Mouse (Mus musculus) testis, adult 2 months (tissue): ENCODE data around the gene C2cd4a.

Source experiments
- CTCF ChIP-seq: fragments of 200-500 bp; IDR thresholded peaks from 2 replicates; pipeline ENCODE4 v1.5.1; 2012; ENCODE audit warnings: low read depth, mild to moderate bottlenecking, inconsistent platforms, low read length, moderate library complexity; ENCODE audit not compliant: control insufficient read depth, insufficient read depth, insufficient replicate concordance
- POLR2A ChIP-seq: fragments of 200-500 bp; IDR thresholded peaks from 2 replicates; pipeline ENCODE4 v1.6.1; 2012; ENCODE audit warnings: low read depth, mild to moderate bottlenecking, inconsistent platforms, low read length, moderate library complexity; ENCODE audit not compliant: control insufficient read depth

DNA sequence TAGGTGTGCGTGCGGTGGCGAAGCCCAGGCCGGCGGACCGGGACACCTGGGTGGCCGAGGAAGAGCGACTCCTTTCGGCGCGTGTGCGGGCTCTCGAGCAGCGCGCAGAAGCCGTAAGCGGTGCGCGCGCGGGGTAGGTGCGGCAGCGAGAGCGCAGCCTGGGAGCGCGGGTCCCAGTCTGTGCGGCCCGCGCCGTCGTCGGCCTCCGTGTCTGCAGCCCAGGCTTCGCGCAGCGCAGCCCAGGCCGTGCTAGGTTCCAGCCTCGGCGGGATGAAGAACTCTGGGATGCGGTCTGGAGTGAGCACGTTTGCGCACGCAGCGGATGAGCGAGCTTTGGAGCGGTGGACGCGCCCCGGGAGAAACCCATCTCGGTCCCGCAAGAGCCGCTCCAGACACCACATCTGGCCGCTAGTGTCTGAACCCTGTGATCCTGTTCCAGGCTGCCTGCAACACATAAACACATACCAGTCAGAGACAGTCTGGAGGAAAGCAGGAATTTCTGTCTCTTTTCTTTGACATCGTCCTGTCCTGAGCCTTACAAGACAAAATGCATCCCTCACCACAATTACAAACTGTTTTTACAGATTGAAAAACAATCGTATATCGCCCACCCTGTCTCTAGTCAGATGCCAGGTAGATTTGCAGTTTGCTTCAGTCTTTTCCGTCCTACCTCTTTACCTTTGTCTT lies 628 bp downstream of the C2cd4a start:
- TF ChIP-seq CTCF (no peak), POLR2A (no peak)
